Mouse (Mus musculus): Measurements from ENCODE around the gene Dst.

- TF ChIP-seq CTCF (conservative IDR thresholded peaks at IDR 0.05; ENCODE audit: insufficient read depth, insufficient read length, low read depth, low read length), result no peak
- no peak for TF ChIP-seq POLR2A (IDR thresholded peaks at IDR 0.05; ENCODE audit: low read depth, low read length)
Observed at GRCm38 (mm10) chr1:33935946-33936345, 27.9 kb downstream of the Dst start.

Data from kidney, adult 2 months (tissue).